Mouse (Mus musculus) left cerebral cortex, postnatal 4 days (tissue): ENCODE results near the gene Gm49601. TPM values are rescaled to one million over a fixed set of nuclear protein-coding genes. Genes with fewer than 3 reads are reported as not detected.

ENCODE experiments used
- DNase-seq: peaks from one replicate; pipeline ENCODE4 v3.0.0-alpha.2; 2022
- intact Hi-C: fragments of 180-260 bp; cut with DNase I; formaldehyde crosslinking; loops from one replicate; pipeline ENCODE4 v1.15.1; 2025
- total RNA-seq, 2 experiments: library from RNA; stranded (reverse); gene quantifications; 2 replicates each; pipeline ENCODE4 v1.2.3; 2021

Gm49601 gene
- total RNA-seq, 2 experiments from 2014 or later: 107 to 111 TPM

GRCm38 (mm10) chr16:18584901-18585510 is 41.2 kb downstream of the Gm49601 start:
- DNase-seq: no peak
- intact Hi-C loops: loop anchor here (10.0 kb wide), 1 partner anchor 140 kb away; no protein-coding TSS in a partner anchor

DNA sequence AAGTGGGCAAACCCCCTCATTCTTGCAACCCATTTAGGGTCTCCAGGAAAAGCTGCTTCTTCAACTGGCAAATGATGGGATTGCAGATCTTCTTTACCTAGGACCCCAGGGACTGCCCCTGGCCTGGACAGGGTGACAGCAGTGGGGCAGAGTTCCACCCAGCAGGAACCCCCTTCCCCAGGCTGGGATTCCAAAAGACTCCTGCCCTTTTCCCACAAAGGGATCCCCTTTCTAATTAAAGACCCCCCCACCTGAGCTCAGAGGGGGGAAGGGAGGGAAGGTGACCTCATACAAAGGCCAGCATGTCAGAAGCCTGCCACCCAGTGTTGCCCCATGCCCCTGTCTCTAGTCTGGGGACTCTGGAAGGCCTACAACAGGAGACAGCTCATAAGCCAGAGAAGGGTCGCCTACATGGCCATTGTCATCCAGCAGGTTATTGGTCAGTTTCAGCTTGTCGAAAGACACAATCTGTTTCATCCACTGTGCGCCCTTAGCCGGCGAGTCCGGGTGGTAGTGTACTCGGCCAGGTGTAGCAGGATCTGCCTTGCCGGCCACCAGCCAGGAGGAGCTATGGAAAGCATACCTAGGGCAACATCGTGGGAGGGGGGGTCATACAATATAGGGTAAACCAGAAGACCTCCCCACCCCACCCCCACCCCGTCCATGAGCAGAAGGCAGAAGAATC is 42.4 kb downstream of the Gm49601 start:
- no peak for DNase-seq
- intact Hi-C loops: loop anchor here (10.0 kb wide), 1 partner anchor 139 kb away; no protein-coding TSS in a partner anchor

DNA sequence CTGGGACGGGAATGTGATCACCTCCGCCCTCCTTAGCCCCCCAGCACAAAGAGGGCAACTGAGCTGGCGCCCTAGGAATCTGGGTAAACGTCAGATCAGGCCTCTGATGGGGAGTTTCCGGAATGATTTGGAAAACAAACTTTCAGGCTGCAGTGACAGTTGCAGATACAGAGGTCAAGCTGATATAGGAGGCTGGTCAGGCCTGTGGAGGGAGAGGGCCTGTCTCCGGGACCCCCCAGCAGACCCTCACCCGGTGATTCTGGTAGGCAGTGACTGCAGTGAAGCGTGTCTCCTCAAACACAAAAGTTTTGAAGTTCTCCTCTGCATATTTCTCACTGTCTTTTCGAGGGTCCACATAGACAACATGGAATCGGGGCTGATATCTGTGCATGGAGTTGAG is 43.1 kb downstream of the Gm49601 start:
- DNase-seq: no peak
- intact Hi-C loops: loop anchor here (10.0 kb wide), 1 partner anchor 138 kb away; no protein-coding TSS in a partner anchor

- intact Hi-C loops: loop anchor here (10.0 kb wide), 1 partner anchor 138 kb away; no protein-coding TSS in a partner anchor
- DNase-seq: no peak
Measured at GRCm38 (mm10) chr16:18582426-18583148, 43.6 kb downstream of the Gm49601 start.

DNA sequence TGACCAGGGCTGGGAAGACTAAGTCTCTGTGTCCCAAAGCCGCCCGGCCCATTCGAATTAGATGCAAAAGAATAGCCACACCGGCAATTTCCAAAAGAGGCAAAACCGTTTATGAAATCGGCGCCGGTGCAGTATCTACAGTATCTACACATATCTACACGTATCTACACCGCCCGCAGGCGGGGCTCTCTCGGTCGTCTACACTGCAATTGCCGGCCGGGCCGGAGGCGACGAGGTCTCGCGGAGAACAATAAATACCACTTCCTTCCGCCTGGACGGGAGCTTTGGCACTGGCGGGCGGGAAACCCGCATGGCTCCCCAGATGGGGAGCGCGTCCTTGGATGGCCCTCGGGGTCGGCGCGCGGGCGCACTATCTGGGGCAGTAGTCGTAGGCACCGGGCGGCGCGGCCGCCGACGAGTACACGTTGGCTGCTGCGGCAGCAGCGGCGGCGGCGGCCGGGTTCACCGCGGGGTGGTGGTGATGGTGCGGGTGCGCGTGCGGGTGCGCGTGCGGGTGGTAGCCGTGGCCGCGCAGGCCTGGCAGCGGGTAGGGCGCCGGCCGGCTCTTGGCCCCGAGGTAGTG is 44.5 kb downstream of the Gm49601 start:
- DNase-seq: no peak
- intact Hi-C loops: loop anchor here (10.0 kb wide), 1 partner anchor 137 kb away; no protein-coding TSS in a partner anchor

GRCm38 (mm10) chr16:18581050-18581622 is 45.1 kb downstream of the Gm49601 start:
- no peak for DNase-seq
- intact Hi-C loops: loop anchor here (10.0 kb wide), 1 partner anchor 136 kb away; no protein-coding TSS in a partner anchor

DNA sequence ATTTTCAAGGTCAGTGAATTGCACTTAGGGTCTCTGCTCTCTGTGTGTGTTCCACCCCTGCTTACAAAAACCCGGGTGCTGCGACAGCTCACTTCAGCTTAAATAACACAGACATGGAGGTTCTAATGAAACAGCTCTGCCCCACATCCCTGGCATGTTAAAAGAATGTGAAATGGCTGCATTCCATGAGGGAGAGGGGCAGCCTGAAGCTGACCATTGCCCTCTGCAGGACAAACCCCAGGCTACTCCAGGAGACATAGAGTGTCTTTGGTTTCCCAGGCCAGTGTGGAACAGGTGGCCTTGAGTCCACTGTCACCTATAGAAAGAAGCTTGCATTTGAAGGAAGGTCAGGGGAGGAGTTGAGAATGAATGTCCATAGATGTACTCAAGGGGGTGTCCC is 45.8 kb downstream of the Gm49601 start:
- intact Hi-C loops: loop anchor here (10.0 kb wide), 1 partner anchor 136 kb away; no protein-coding TSS in a partner anchor
- no peak for DNase-seq

DNA sequence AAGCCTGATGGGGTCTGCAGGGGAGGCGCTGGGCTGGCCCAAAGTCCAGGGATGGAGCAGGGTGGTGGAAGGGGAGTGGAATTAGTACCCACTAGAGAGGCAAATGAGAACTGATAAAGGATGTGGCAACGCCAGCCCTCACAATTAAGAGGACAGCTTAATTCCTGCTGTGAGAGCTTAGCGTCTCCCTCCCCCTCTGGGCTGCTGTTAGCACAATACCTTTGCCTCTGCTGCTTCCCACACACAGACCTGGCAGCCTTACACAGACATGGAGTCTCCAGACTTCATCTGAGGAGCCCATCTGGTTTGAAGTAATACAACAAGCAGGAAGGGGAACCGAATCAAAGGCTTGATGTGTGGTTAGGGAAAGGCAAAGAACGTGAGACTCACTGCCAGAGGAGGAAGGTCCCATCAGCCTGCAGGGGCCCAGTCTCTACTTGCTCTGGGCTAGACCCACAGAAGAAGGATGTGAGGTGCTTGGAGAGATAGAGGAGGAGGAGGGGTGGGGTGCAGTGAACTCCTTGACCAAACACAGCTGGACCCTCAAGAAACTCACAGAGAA is 48.5 kb downstream of the Gm49601 start:
- no peak for DNase-seq
- intact Hi-C loops: no loop called here

DNA sequence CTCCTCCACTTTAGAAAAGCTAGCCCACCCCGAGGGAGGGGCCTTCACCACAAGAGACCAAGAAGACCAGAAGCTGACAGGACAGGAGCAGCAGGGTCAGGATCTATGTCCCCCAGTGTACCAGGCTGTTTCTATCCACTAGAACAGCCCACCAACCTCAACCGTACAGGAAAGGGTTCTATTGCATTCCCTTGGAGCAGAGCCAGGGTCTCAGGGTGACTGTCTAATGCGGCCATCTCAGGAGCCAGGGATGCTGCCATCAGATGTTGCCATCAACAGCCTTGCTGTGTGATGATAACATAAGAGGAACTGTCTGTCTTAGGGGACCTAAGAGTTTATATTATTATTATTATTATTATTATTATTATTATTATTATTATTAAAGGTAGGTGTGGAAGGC is 49.2 kb downstream of the Gm49601 start:
- intact Hi-C loops: no loop called here
- DNase-seq: peak; percentile 43

GRCm38 (mm10) chr16:18574196-18574595 is 52.0 kb downstream of the Gm49601 start:
- no peak for DNase-seq
- intact Hi-C loops: no loop called here

Other genes with a start within 250 kb of the Gm49601 start
- gene Txnrd2, start 200.0 kb downstream of the Gm49601 start, total RNA-seq: 10 to 100 TPM; 22.2 to 24.0 TPM
- 10 to 100 TPM; 55.5 to 57.3 TPM for gene Comt, start 199.6 kb downstream of the Gm49601 start, total RNA-seq
- 1 to 10 TPM; 9.0 to 9.2 TPM for gene Gnb1l, start 127.7 kb downstream of the Gm49601 start, total RNA-seq
- 10 to 100 TPM; 11.7 to 11.9 TPM for gene Rtl10, start 127.5 kb downstream of the Gm49601 start, total RNA-seq
- 1 to 10 TPM; 1.2 TPM for gene Tbx1, start 35.8 kb downstream of the Gm49601 start, total RNA-seq
- gene Gp1bb, start 4.0 kb downstream of the Gm49601 start, total RNA-seq: 10 to 100 TPM; 10.1 to 11.9 TPM
- 100 to 1,000 TPM; 555 to 571 TPM for gene Sept5, start 3.5 kb upstream of the Gm49601 start, total RNA-seq
- 10 to 100 TPM; 84.4 to 97.1 TPM for gene Cldn5, start 150.4 kb upstream of the Gm49601 start, total RNA-seq
- 100 to 1,000 TPM in 1 of 2 experiments, 10 to 100 TPM in 1; 95.2 to 107 TPM for gene Ufd1, start 185.4 kb upstream of the Gm49601 start, total RNA-seq
- gene Cdc45, start 185.6 kb upstream of the Gm49601 start, total RNA-seq: 1 to 10 TPM; 4.9 TPM
- gene 2510002D24Rik, start 210.2 kb upstream of the Gm49601 start, total RNA-seq: 10 to 100 TPM; 20.2 to 21.9 TPM
- gene Gm28539, start 210.2 kb upstream of the Gm49601 start, total RNA-seq: 10 to 100 TPM in 1 of 2 experiments, 1 to 10 TPM in 1; 8.9 to 14.3 TPM